Mouse (Mus musculus) bone marrow, adult 2 months (tissue): ENCODE results near the gene Sema3g.

ENCODE experiments used
- CTCF ChIP-seq: fragments of 200-500 bp; IDR thresholded peaks from 2 replicates; pipeline ENCODE4 v1.5.1; 2011; ENCODE audit warnings: low read length, control low read depth; ENCODE audit not compliant: control insufficient read depth, insufficient read depth
- POLR2A ChIP-seq: fragments of 200-500 bp; IDR thresholded peaks from 2 replicates; pipeline ENCODE4 v1.6.1; 2011; ENCODE audit warnings: low read depth, mild to moderate bottlenecking, control low read depth, low read length, borderline replicate concordance; ENCODE audit not compliant: control insufficient read depth

- TF ChIP-seq CTCF (no peak), POLR2A (no peak)
Observed at GRCm38 (mm10) chr14:31197547-31198516, 19.8 kb upstream of the Sema3g start.
